Mouse (Mus musculus) cerebellum, postnatal 10 days (tissue): ENCODE data around the gene Dusp22.

ENCODE experiments used
- DNase-seq, 2 experiments: peaks; one replicate each; pipeline ENCODE4 v3.0.0; 2021; ENCODE audit warnings: mixed read lengths in 2 of 2

Gene Dusp22

GRCm38 (mm10) chr13:30752581-30753187 is 92.9 kb downstream of the Dusp22 start:
- DNase-seq, result no peak

GRCm38 (mm10) chr13:30753441-30753840 is 93.6 kb downstream of the Dusp22 start:
- no peak for DNase-seq

- no peak for DNase-seq
These were observed 94.3 kb downstream of the Dusp22 start for GRCm38 (mm10) chr13:30754066-30754465.

GRCm38 (mm10) chr13:30754825-30755476 is 95.2 kb downstream of the Dusp22 start:
- DNase-seq, result no peak

- DNase-seq, result no peak
These were observed 95.8 kb downstream of the Dusp22 start for GRCm38 (mm10) chr13:30755577-30755976.

- DNase-seq, result no peak
These were observed 96.3 kb downstream of the Dusp22 start for GRCm38 (mm10) chr13:30755998-30756639.

- DNase-seq, result peak in 1 of 2 experiments; percentile 9
These were observed 97.6 kb downstream of the Dusp22 start for GRCm38 (mm10) chr13:30757264-30757900.

- no peak for DNase-seq
These were observed 99.1 kb downstream of the Dusp22 start for GRCm38 (mm10) chr13:30758789-30759381.

- DNase-seq, result no peak
These were observed 100.7 kb downstream of the Dusp22 start for GRCm38 (mm10) chr13:30760374-30761090.
